Mouse (Mus musculus) pancreas, adult 10 weeks (tissue): ENCODE results near the gene Kif2b. TPM values are rescaled to one million over a fixed set of nuclear protein-coding genes. Genes with fewer than 3 reads are reported as not detected.

Experiments used
- polyA plus RNA-seq: library from polyadenylated mRNA; stranded (reverse); fragments of 350-450 nt; fragmentation: Illumina TruSeq; extraction: RNeasy Lipid Tissue Mini Kit (QIAGEN cat#74804); gene quantifications from one replicate; pipeline ENCODE4 v1.2.3, GENCODE M21; 2015; ENCODE audit warnings: low read depth, low replicate concordance; ENCODE audit not compliant: insufficient read depth

The Kif2b gene
- polyA plus RNA-seq: not detected

DNA sequence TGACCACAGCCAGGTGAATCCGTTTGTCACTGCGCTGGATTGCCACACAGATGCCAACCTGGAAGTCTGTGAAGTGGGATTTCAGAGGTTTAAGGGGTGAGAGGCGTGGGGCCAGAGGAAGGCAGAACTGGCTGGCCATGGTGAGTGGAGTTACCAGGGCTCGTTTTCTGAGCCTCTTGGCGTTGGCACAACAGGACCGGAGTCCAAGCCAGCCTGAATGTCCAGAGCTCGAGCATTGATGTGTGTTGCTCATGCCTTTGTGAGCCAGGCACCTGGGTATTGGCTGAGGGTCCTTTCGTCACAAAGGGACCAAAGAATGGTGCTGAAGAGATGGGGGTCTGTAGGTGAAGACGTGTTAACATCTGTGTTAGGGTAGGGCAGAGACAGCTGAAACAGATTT is at the start of gene Kif2b:
TSS of gene Kif2b (minus strand) at position 242 of the 400 bp plus-strand sequence.

